In the genomic region with DNA sequence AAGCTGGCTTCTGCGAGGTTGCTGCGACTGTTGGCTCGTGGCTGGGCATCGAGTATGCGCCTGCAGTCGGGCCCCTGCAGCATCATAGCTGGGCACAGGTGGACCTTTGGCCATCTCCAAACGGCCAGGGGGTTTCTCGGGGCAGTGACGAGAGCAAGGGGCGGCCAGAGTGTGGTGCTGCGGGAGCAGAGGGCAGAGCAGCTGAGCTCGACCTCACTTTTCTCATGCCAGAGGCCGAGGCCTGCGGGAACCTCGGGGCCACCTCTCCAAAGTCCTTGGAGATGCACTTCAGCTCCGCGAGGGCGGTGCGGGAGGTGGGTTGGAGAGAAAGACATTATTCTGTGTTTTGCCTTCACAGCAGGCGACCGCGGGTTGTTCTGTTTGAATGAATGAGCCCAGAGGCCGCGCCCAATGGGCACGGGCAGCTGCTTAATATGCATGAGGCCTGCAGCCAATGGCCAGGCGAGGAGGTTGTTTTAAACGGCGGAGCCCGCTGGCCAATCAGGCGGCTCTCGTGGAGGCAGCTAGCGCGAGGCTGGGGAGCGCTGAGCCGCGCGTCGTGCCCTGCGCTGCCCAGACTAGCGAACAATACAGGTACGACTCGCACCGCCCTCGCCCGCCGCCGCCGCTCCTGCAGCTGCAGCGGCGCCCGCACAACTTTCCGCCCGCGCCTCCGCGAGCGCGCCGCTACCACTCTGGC, we compare ENCODE assay signal across 8 mouse cellular contexts. TPM values are rescaled to one million over a fixed set of nuclear protein-coding genes. Genes with fewer than 3 reads are reported as not detected.
DNase-seq lines count a peak whose midpoint lies in the region; ATAC-seq and TF ChIP-seq lines count a peak whose summit lies in the region.

TSS of gene Hmgb3 (plus strand) at position 504 of the 700 bp plus-strand sequence.

- peak within 1 kb of the TSS; percentile 71 for H3K4me2 ChIP-seq in kidney, embryonic 15.5 days

- DNase-seq in A20 (ENCODE audit: low read depth, low spot score), result peak; percentile 89
- DNase-seq in heart, embryonic 10.5 days (ENCODE audit: low spot score), result peak; percentile 96
- DNase-seq in liver, result peak; percentile 92
- peak; percentile 85 to 89 for DNase-seq in spleen, postnatal 4 days (ENCODE audit: low spot score in 2 of 2)

- no peak for TF ChIP-seq CTCF in bone marrow macrophage, adult 2 months (IDR thresholded peaks at IDR 0.05; ENCODE audit: low read depth, low read length)
- TF ChIP-seq CTCF in embryonic fibroblast, embryonic 13.5 days (IDR thresholded peaks at IDR 0.05; ENCODE audit: borderline replicate concordance, insufficient read depth, low read length), result no peak

- ATAC-seq in kidney, embryonic 15.5 days (replicated peaks; ENCODE audit: low FRiP score), result peak; percentile 97
- peak; percentile 96 for ATAC-seq in monocyte, adult 5-6 weeks (replicated peaks; ENCODE audit: insufficient number of reproducible peaks, low FRiP score, low TSS enrichment, poor library complexity, severe bottlenecking)

- H3K9me3 ChIP-seq in heart, embryonic 10.5 days, result peaks cover 4% of the 10 kb centered on the region; the same call in 1 of the 2 replicates
- no peaks in the 10 kb centered on the region for H3K9me3 ChIP-seq in kidney, embryonic 15.5 days (replicated peaks)

- no peaks in the 10 kb centered on the region for H3K4me1 ChIP-seq in bone marrow macrophage, adult 2 months (ENCODE audit: control insufficient read depth, insufficient read depth, low read length)
- no peaks in the 10 kb centered on the region; the same call in 1 of the 2 replicates for H3K4me1 ChIP-seq in embryonic fibroblast, embryonic 13.5 days (ENCODE audit: control insufficient read depth, insufficient read depth, low read length)
- H3K4me1 ChIP-seq in heart, embryonic 10.5 days, result no peaks in the 10 kb centered on the region
- H3K4me1 ChIP-seq in kidney, embryonic 15.5 days, result no peaks in the 10 kb centered on the region; the same call in 1 of the 2 replicates

- peaks cover 20% of the 10 kb centered on the region; the same call in 1 of the 2 replicates for H3K27me3 ChIP-seq in heart, embryonic 10.5 days (ENCODE audit: insufficient read depth, poor library complexity, severe bottlenecking)
- peaks cover 6% of the 10 kb centered on the region; the same call in 1 of the 2 replicates for H3K27me3 ChIP-seq in kidney, embryonic 15.5 days

- peaks cover 9% of the 10 kb centered on the region; the same call in 1 of the 2 replicates for H3K36me3 ChIP-seq in heart, embryonic 10.5 days
- peaks cover 9% of the 10 kb centered on the region for H3K36me3 ChIP-seq in kidney, embryonic 15.5 days

- H3K27ac ChIP-seq in bone marrow macrophage, adult 2 months (ENCODE audit: insufficient read depth, low read depth, low read length), result no peak within 1 kb of the TSS
- no peak within 1 kb of the TSS for H3K27ac ChIP-seq in embryonic fibroblast, embryonic 13.5 days (ENCODE audit: insufficient read depth, low read length)
- peak within 1 kb of the TSS; percentile 96 for H3K27ac ChIP-seq in heart, embryonic 10.5 days
- peak within 1 kb of the TSS; percentile 95 for H3K27ac ChIP-seq in kidney, embryonic 15.5 days

- peak within 1 kb of the TSS; percentile 85 for H3K9ac ChIP-seq in kidney, embryonic 15.5 days

- 19% methylated on average over 59 of the region's 59 CpGs for WGBS in heart, embryonic 10.5 days
- 23% methylated on average over 56 of the region's 59 CpGs for WGBS in kidney, embryonic 15.5 days

- H3K4me3 ChIP-seq in bone marrow macrophage, adult 2 months (ENCODE audit: insufficient read depth, low read length), result peak within 1 kb of the TSS; percentile 78
- H3K4me3 ChIP-seq in embryonic fibroblast, embryonic 13.5 days (ENCODE audit: insufficient read depth, low read length), result peak within 1 kb of the TSS; percentile 83
- H3K4me3 ChIP-seq in heart, embryonic 10.5 days, result peak within 1 kb of the TSS; percentile 78
- peak within 1 kb of the TSS; percentile 73 for H3K4me3 ChIP-seq in kidney, embryonic 15.5 days (replicated peaks)

- TF ChIP-seq POLR2A in bone marrow macrophage, adult 2 months (IDR thresholded peaks at IDR 0.05; ENCODE audit: borderline replicate concordance, low read depth, low read length), result no peak
- TF ChIP-seq POLR2A in embryonic fibroblast, embryonic 13.5 days (IDR thresholded peaks at IDR 0.05; ENCODE audit: low read depth, low read length), result peak; percentile 40; the same call in 1 of the 2 replicates

RNA-seq across cellular contexts. Expression of gene Hmgb3, which starts in this region (rescaled TPM):
- 17.5 and 19.5 TPM in 2 replicates for polyA plus RNA-seq in bone marrow macrophage, adult 2 months (2012; ENCODE audit: insufficient read depth, insufficient read length, missing spikeins)
- 32.0 and 57.0 TPM in 2 replicates for polyA plus RNA-seq in embryonic fibroblast, embryonic 13.5 days (2011; ENCODE audit: insufficient read length, low read depth, missing spikeins)
- polyA plus RNA-seq in heart, embryonic 10.5 days (2016; fragmentation: Nextera tagmentation; extraction: Ambion mirVana), result 239 and 351 TPM in 2 replicates
- 361 and 382 TPM in 2 replicates for polyA plus RNA-seq in kidney, embryonic 15.5 days (2015; fragmentation: Nextera tagmentation; extraction: Ambion mirVana)
- 4.8 to 9.4 TPM (median 7.9 TPM) in 3 replicates for total RNA-seq in monocyte, adult 5-6 weeks (2017)

Comparison
In these comparisons a context has a peak if more than half of its experiments do, and no peak if none do; other contexts are left out.
1. H3K27ac ChIP-seq: peak in heart, embryonic 10.5 days (single experiment) and kidney, embryonic 15.5 days (single experiment); none in bone marrow macrophage, adult 2 months (single experiment) and embryonic fibroblast, embryonic 13.5 days (single experiment).
2. Peak in every context shown above with its lines, with median percentiles within 50 percentile points of each other: DNase-seq and H3K4me3 ChIP-seq.